Mouse (Mus musculus): ENCODE measurements around the gene Olfr1231.

Olfr1231 gene

GRCm38 (mm10) chr2:89306974-89307373 lies at the start of gene Olfr1231:
TSS of gene Olfr1231 (minus strand) at chr2:89307074.
- no peak for DNase-seq (ENCODE audit: low spot score in 2 of 2)

GRCm38 (mm10) chr2:89342298-89342697 lies 35.4 kb upstream of the Olfr1231 start, which contains the start of gene Olfr1233:
TSS of gene Olfr1233 (minus strand) at chr2:89342398.
- no peak for DNase-seq (ENCODE audit: low spot score in 2 of 2)

GRCm38 (mm10) chr2:89329575-89329974 lies 22.7 kb upstream of the Olfr1231 start, which contains the start of gene Olfr1232:
TSS of gene Olfr1232 (minus strand) at chr2:89329675.
- no peak for DNase-seq (ENCODE audit: low spot score in 2 of 2)

GRCm38 (mm10) chr2:89297168-89297567 lies 9.7 kb downstream of the Olfr1231 start, which contains the start of gene Olfr1230:
TSS of gene Olfr1230 (minus strand) at chr2:89297268.
- DNase-seq (ENCODE audit: low spot score in 2 of 2): no peak

- no peak for DNase-seq (ENCODE audit: low spot score in 2 of 2)
Observed at GRCm38 (mm10) chr2:89287914-89288313, 19.0 kb downstream of the Olfr1231 start, which contains the start of gene Olfr1229. TSS of gene Olfr1229 (minus strand) at chr2:89288014.

- no peak for DNase-seq (ENCODE audit: low spot score in 2 of 2)
Observed at GRCm38 (mm10) chr2:89253962-89254361, 52.9 kb downstream of the Olfr1231 start, which contains the start of gene Olfr1228. TSS of gene Olfr1228 (minus strand) at chr2:89254062.
